Mouse (Mus musculus) testis, adult 2 months (tissue): ENCODE measurements around the gene Axin1.
"Not testable (repeated sequence)": the region's sequence is repeated elsewhere in the genome, so short reads cannot be mapped to it uniquely, and the experiment has no call there.

Experiments
- CTCF ChIP-seq: fragments of 200-500 bp; IDR thresholded peaks from 2 replicates; pipeline ENCODE4 v1.5.1; 2012; ENCODE audit warnings: low read depth, mild to moderate bottlenecking, inconsistent platforms, low read length, moderate library complexity; ENCODE audit not compliant: control insufficient read depth, insufficient read depth, insufficient replicate concordance
- POLR2A ChIP-seq: fragments of 200-500 bp; IDR thresholded peaks from 2 replicates; pipeline ENCODE4 v1.6.1; 2012; ENCODE audit warnings: low read depth, mild to moderate bottlenecking, inconsistent platforms, low read length, moderate library complexity; ENCODE audit not compliant: control insufficient read depth

DNA sequence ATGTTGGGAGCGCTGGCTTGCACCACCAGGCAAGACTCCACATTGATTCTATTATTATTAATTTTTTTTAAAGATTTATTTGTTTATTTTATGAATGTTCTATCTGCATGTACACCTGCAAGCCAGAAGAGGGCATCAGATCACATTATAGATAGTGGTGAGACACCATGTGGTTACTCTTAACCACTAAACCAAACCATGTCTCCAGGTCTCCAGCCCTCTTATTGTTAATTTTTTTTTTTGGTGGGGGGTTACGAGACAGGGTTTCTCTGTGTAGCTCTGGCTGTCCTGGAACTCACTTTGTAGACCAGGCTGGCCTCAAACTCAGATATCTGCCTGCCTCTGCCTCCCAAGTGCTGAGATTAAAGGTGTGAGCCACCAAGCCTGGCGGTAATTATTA is 39.2 kb upstream of the Axin1 start:
- TF ChIP-seq POLR2A, CTCF: not testable (repeated sequence)
